Mouse (Mus musculus): ENCODE data around the gene Rhoq. TPM values are rescaled to one million over a fixed set of nuclear protein-coding genes. Genes with fewer than 3 reads are reported as not detected.

The Rhoq gene
- polyA plus RNA-seq, 1 experiment from 2014 or later = 10.7 TPM

- no peak for ATAC-seq
- Histone ChIP-seq H3K9ac (replicated peaks; ENCODE audit: low read depth) (no peak overlapping the region), H3K36me3 (ENCODE audit: insufficient read depth, low read length) (no peaks in the 10 kb centered on the region), H3K4me3 (ENCODE audit: low read depth, low read length) (no peak overlapping the region), H3K4me1 (ENCODE audit: insufficient read depth, low read depth, low read length) (no peaks in the 10 kb centered on the region), H3K4me2 (replicated peaks; ENCODE audit: low read depth, low read length) (no peak overlapping the region), H3K9me3 (ENCODE audit: low read length) (no peaks in the 10 kb centered on the region), H3K27ac (ENCODE audit: low read length) (no peak overlapping the region), H3K27me3 (replicated peaks; ENCODE audit: insufficient read depth, low read length) (no peaks in the 10 kb centered on the region)
- no peak for DNase-seq (ENCODE audit: low spot score)
- WGBS = 100% methylated on average over 1 of the region's 1 CpGs
- TF ChIP-seq CTCF (IDR thresholded peaks at IDR 0.05) (no peak), EP300 (IDR thresholded peaks at IDR 0.05) (no peak)
Measured at GRCm38 (mm10) chr17:86981205-86981604, 18.3 kb downstream of the Rhoq start.

GRCm38 (mm10) chr17:86981701-86982100, 18.8 kb downstream of the Rhoq start:
- DNase-seq (ENCODE audit: low spot score) (no peak), ATAC-seq (no peak)
- Histone ChIP-seq H3K9ac (replicated peaks; ENCODE audit: low read depth) (no peak overlapping the region), H3K36me3 (ENCODE audit: insufficient read depth, low read length) (no peaks in the 10 kb centered on the region), H3K4me3 (ENCODE audit: low read depth, low read length) (no peak overlapping the region), H3K4me1 (ENCODE audit: insufficient read depth, low read depth, low read length) (no peaks in the 10 kb centered on the region), H3K4me2 (replicated peaks; ENCODE audit: low read depth, low read length) (no peak overlapping the region), H3K27me3 (replicated peaks; ENCODE audit: insufficient read depth, low read length) (no peaks in the 10 kb centered on the region), H3K27ac (ENCODE audit: low read length) (no peak overlapping the region), H3K9me3 (ENCODE audit: low read length) (no peaks in the 10 kb centered on the region)
- no peak for TF ChIP-seq EP300 (IDR thresholded peaks at IDR 0.05)
- TF ChIP-seq CTCF (IDR thresholded peaks at IDR 0.05) = no peak
- 98% methylated on average over 2 of the region's 2 CpGs for WGBS

- DNase-seq (ENCODE audit: low spot score) (no peak), ATAC-seq (no peak)
- no peaks in the 10 kb centered on the region for H3K4me1 ChIP-seq (ENCODE audit: insufficient read depth, low read depth, low read length)
- no peak overlapping the region for H3K9ac ChIP-seq (replicated peaks; ENCODE audit: low read depth)
- TF ChIP-seq CTCF (IDR thresholded peaks at IDR 0.05) (no peak), EP300 (IDR thresholded peaks at IDR 0.05) (no peak)
- no peaks in the 10 kb centered on the region for H3K36me3 ChIP-seq (ENCODE audit: insufficient read depth, low read length)
- H3K27me3 ChIP-seq (replicated peaks; ENCODE audit: insufficient read depth, low read length) = no peaks in the 10 kb centered on the region
- H3K27ac ChIP-seq (ENCODE audit: low read length) = no peak overlapping the region
- H3K4me3 ChIP-seq (ENCODE audit: low read depth, low read length) = no peak overlapping the region
- 63% methylated on average over 9 of the region's 9 CpGs for WGBS
- H3K4me2 ChIP-seq (replicated peaks; ENCODE audit: low read depth, low read length) = no peak overlapping the region
- H3K9me3 ChIP-seq (ENCODE audit: low read length) = no peaks in the 10 kb centered on the region
Measured at GRCm38 (mm10) chr17:86982497-86982896, 19.6 kb downstream of the Rhoq start.

GRCm38 (mm10) chr17:86986449-86987138, 23.7 kb downstream of the Rhoq start:
- ATAC-seq = no peak
- 52% methylated on average over 17 of the region's 17 CpGs for WGBS
- Histone ChIP-seq H3K4me2 (replicated peaks; ENCODE audit: low read depth, low read length) (no peak overlapping the region), H3K27me3 (replicated peaks; ENCODE audit: insufficient read depth, low read length) (no peaks in the 10 kb centered on the region), H3K4me1 (ENCODE audit: insufficient read depth, low read depth, low read length) (no peaks in the 10 kb centered on the region), H3K4me3 (ENCODE audit: low read depth, low read length) (no peak overlapping the region), H3K36me3 (ENCODE audit: insufficient read depth, low read length) (no peaks in the 10 kb centered on the region), H3K27ac (ENCODE audit: low read length) (no peak overlapping the region), H3K9me3 (ENCODE audit: low read length) (no peaks in the 10 kb centered on the region), H3K9ac (replicated peaks; ENCODE audit: low read depth) (no peak overlapping the region)
- TF ChIP-seq EP300 (IDR thresholded peaks at IDR 0.05) = no peak
- TF ChIP-seq CTCF (IDR thresholded peaks at IDR 0.05) = no peak
- peak; percentile 65 for DNase-seq (ENCODE audit: low spot score)

GRCm38 (mm10) chr17:86988161-86988560, 25.3 kb downstream of the Rhoq start:
- Histone ChIP-seq H3K36me3 (ENCODE audit: insufficient read depth, low read length) (no peaks in the 10 kb centered on the region), H3K9ac (replicated peaks; ENCODE audit: low read depth) (no peak overlapping the region), H3K9me3 (ENCODE audit: low read length) (no peaks in the 10 kb centered on the region), H3K27me3 (replicated peaks; ENCODE audit: insufficient read depth, low read length) (no peaks in the 10 kb centered on the region), H3K4me1 (ENCODE audit: insufficient read depth, low read depth, low read length) (no peaks in the 10 kb centered on the region), H3K4me3 (ENCODE audit: low read depth, low read length) (no peak overlapping the region), H3K4me2 (replicated peaks; ENCODE audit: low read depth, low read length) (no peak overlapping the region), H3K27ac (ENCODE audit: low read length) (no peak overlapping the region)
- DNase-seq (ENCODE audit: low spot score) (no peak), ATAC-seq (no peak)
- WGBS = 77% methylated on average over 5 of the region's 5 CpGs
- no peak for TF ChIP-seq EP300 (IDR thresholded peaks at IDR 0.05)
- no peak for TF ChIP-seq CTCF (IDR thresholded peaks at IDR 0.05)

- 44% methylated on average over 6 of the region's 6 CpGs for WGBS
- peak; percentile 49 for ATAC-seq
- H3K4me3 ChIP-seq (ENCODE audit: low read depth, low read length) = no peak overlapping the region
- no peaks in the 10 kb centered on the region for H3K9me3 ChIP-seq (ENCODE audit: low read length)
- H3K4me2 ChIP-seq (replicated peaks; ENCODE audit: low read depth, low read length) = no peak overlapping the region
- no peak overlapping the region for H3K9ac ChIP-seq (replicated peaks; ENCODE audit: low read depth)
- no peaks in the 10 kb centered on the region for H3K36me3 ChIP-seq (ENCODE audit: insufficient read depth, low read length)
- no peak for TF ChIP-seq EP300 (IDR thresholded peaks at IDR 0.05)
- no peak for TF ChIP-seq CTCF (IDR thresholded peaks at IDR 0.05)
- DNase-seq (ENCODE audit: low spot score) = no peak
- no peaks in the 10 kb centered on the region for H3K27me3 ChIP-seq (replicated peaks; ENCODE audit: insufficient read depth, low read length)
- H3K4me1 ChIP-seq (ENCODE audit: insufficient read depth, low read depth, low read length) = no peaks in the 10 kb centered on the region
- no peak overlapping the region for H3K27ac ChIP-seq (ENCODE audit: low read length)
Measured at GRCm38 (mm10) chr17:86988601-86989184, 25.8 kb downstream of the Rhoq start.

Data from lung, postnatal 0 days (tissue).